Mouse (Mus musculus): ENCODE data around the gene Wdr5.
A peak's percentile ranks its signal among the peaks of the same experiment; 100 is the strongest.

DNA sequence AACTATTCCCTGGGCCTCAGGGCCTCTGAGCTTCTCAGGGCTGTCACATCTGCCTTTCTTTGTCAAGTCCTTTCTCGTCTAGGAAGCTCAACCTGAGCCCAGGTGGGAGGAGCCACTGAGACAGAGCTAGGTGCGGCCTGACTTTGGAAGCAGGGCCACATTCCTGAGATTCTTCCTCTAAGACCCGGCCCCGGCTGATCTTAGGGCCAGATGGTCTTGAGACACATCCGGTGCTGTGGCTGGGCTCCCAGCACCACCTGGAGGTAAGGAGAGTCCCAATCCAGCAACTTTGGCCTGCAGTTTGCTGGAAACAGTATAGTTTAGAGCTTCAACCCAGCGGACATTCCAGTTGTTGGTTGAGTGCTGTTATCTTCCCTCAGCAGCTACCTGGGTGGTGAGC lies 9.4 kb upstream of the Wdr5 start:
- TF ChIP-seq EP300 (IDR thresholded peaks at IDR 0.05; ENCODE audit: low read depth) (no peak), CTCF (IDR thresholded peaks at IDR 0.05; ENCODE audit: low read depth) (peak; percentile 23; the same call in 1 of the 2 replicates)

Data from liver, postnatal 0 days (tissue).